ENCODE assay signal across 8 mouse cellular contexts in genomic region chr4:83417820-83418186, GRCm38 (mm10). TPM values are rescaled to one million over a fixed set of nuclear protein-coding genes. Genes with fewer than 3 reads are reported as not detected.
A peak's percentile ranks its signal among the peaks of the same experiment; 100 is the strongest.
DNase-seq lines count a peak whose midpoint lies in the region; ATAC-seq and TF ChIP-seq lines count a peak whose summit lies in the region.

No protein-coding gene starts in this region.

- 0 out of 2 replicates have a peak, but pooled peaks cover 5% of the 10 kb centered on the region for H3K4me1 ChIP-seq in heart, embryonic 10.5 days
- peaks cover 30% of the 10 kb centered on the region for H3K4me1 ChIP-seq in E14TG2a.4 (replicated peaks; ENCODE audit: low read depth, low read length)
- H3K4me1 ChIP-seq in forebrain, embryonic 16.5 days (replicated peaks; ENCODE audit: control insufficient read depth, insufficient read depth, low read length), result peaks cover 17% of the 10 kb centered on the region

- no peaks in the 10 kb centered on the region for H3K27me3 ChIP-seq in heart, embryonic 10.5 days (ENCODE audit: insufficient read depth, poor library complexity, severe bottlenecking)
- no peaks in the 10 kb centered on the region for H3K27me3 ChIP-seq in E14TG2a.4 (ENCODE audit: insufficient read depth, low read length)
- no peaks in the 10 kb centered on the region for H3K27me3 ChIP-seq in forebrain, embryonic 16.5 days (replicated peaks; ENCODE audit: control insufficient read depth, insufficient read depth, low read length)

- H3K4me2 ChIP-seq in forebrain, embryonic 16.5 days (ENCODE audit: low read length), result peak overlapping the region; percentile 86

- H3K9ac ChIP-seq in forebrain, embryonic 16.5 days (replicated peaks; ENCODE audit: low read depth, low read length), result peak overlapping the region; percentile 86

- WGBS in heart, embryonic 10.5 days, result under 1% methylated on average over 30 of the region's 30 CpGs
- WGBS in forebrain, embryonic 16.5 days, result 0% methylated on average over 30 of the region's 30 CpGs

- H3K4me3 ChIP-seq in heart, embryonic 10.5 days, result peak overlapping the region; percentile 93
- peak overlapping the region; percentile 100 for H3K4me3 ChIP-seq in E14TG2a.4 (replicated peaks; ENCODE audit: low read length)
- peak overlapping the region; percentile 89 for H3K4me3 ChIP-seq in forebrain, embryonic 16.5 days (replicated peaks; ENCODE audit: low read length)

- TF ChIP-seq CTCF in E14TG2a.4 (conservative IDR thresholded peaks at IDR 0.05; ENCODE audit: low read length), result no peak

- ATAC-seq in forebrain, embryonic 16.5 days, result peak; percentile 69; the same call in 1 of the 2 replicates
- ATAC-seq in megakaryocyte, adult 5-6 weeks (ENCODE audit: poor library complexity, severe bottlenecking), result peak; percentile 51

- DNase-seq in heart, embryonic 10.5 days (ENCODE audit: low spot score), result no peak
- DNase-seq in heart, adult 18-20 months, result no peak
- DNase-seq in adrenal gland, postnatal 10 days, result no peak
- DNase-seq in urinary bladder, postnatal 10 days (ENCODE audit: low spot score), result no peak
- DNase-seq in left cerebral cortex, adult 18-20 months (ENCODE audit: low spot score in 2 of 2), result no peak

- peaks cover 16% of the 10 kb centered on the region for H3K36me3 ChIP-seq in heart, embryonic 10.5 days
- peaks cover 24% of the 10 kb centered on the region for H3K36me3 ChIP-seq in E14TG2a.4 (ENCODE audit: insufficient read depth, low read length)
- no peaks in the 10 kb centered on the region for H3K36me3 ChIP-seq in forebrain, embryonic 16.5 days (ENCODE audit: control insufficient read depth, insufficient read depth)

- H3K9me3 ChIP-seq in heart, embryonic 10.5 days, result peaks cover 3% of the 10 kb centered on the region; the same call in 1 of the 2 replicates
- peaks cover 33% of the 10 kb centered on the region for H3K9me3 ChIP-seq in E14TG2a.4 (ENCODE audit: low read length)
- peaks cover 5% of the 10 kb centered on the region; the same call in 1 of the 2 replicates for H3K9me3 ChIP-seq in forebrain, embryonic 16.5 days (ENCODE audit: control insufficient read depth, low read length)

- H3K27ac ChIP-seq in heart, embryonic 10.5 days, result peak overlapping the region; percentile 94
- H3K27ac ChIP-seq in forebrain, embryonic 16.5 days (ENCODE audit: low read length), result peak overlapping the region; percentile 92

RNA-seq across cellular contexts. Expression of gene Snapc3, which starts 0.3 kb away (rescaled TPM):
- 34.9 and 43.6 TPM in 2 replicates for polyA plus RNA-seq in heart, embryonic 10.5 days (2016; fragmentation: Nextera tagmentation; extraction: Ambion mirVana)
- 10 to 100 TPM; 15.2 to 18.8 TPM for total RNA-seq in heart, adult 18-20 months (2021)
- 92.9 and 99.8 TPM in 2 replicates for polyA plus RNA-seq in forebrain, embryonic 16.5 days (2015; fragmentation: Nextera tagmentation; extraction: Ambion mirVana)
- 22.7 and 29.1 TPM in 2 replicates for total RNA-seq in megakaryocyte, adult 5-6 weeks (2015)
- total RNA-seq in megakaryocyte, adult 5-6 weeks (2017), result 35.3 and 37.8 TPM in 2 replicates
- total RNA-seq in adrenal gland, postnatal 10 days (2021), result 10 to 100 TPM; 18.9 to 31.3 TPM
- total RNA-seq in left cerebral cortex, adult 18-20 months (2021), result 10 to 100 TPM; 37.6 to 38.5 TPM
